Mouse (Mus musculus): ENCODE data around the gene Actrt2.

DNA sequence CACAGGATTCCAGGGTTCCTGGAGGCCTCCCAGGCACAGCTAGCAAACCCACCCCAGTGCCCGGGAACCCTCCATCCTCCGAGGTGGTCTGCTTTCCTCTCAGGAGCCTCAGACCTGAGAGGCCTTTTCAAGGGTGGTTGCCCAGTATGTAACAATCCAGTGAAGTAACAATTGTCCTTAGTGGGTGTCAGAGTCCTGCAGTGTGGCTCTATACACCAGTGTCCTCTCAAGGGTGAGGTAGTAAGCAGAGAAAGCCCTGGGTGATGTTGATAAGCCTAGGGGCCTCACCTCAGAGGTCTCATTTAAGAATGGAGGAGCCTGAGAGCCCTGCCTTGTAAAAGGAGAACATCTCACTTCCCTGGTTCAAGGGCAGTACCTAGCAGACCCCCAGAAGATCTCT is at the start of gene Actrt2:
- no peak for TF ChIP-seq CTCF (IDR thresholded peaks at IDR 0.05; ENCODE audit: low read depth)
- TF ChIP-seq EP300 (IDR thresholded peaks at IDR 0.05; ENCODE audit: low read depth) = no peak
